Mouse (Mus musculus) myocyte (in vitro differentiated cells): ENCODE results near the gene Lbhd2.

Experiments
- CEBPB ChIP-seq: IDR thresholded peaks from 2 replicates; pipeline ENCODE4 v1.6.1; 2011; ENCODE audit warnings: mild to moderate bottlenecking, moderate library complexity; ENCODE audit not compliant: poor library complexity, insufficient read depth, severe bottlenecking
- E2F4 ChIP-seq: IDR thresholded peaks from one replicate; pipeline ENCODE4 v1.6.1; 2011; ENCODE audit warnings: mild to moderate bottlenecking, control low read depth, moderate library complexity; ENCODE audit not compliant: insufficient read depth
- MAX ChIP-seq: IDR thresholded peaks from one replicate; pipeline ENCODE4 v1.6.1; 2011; ENCODE audit warnings: low read depth, mild to moderate bottlenecking, control low read depth
- MYOD1 ChIP-seq, 3 experiments: IDR thresholded peaks; one replicate each; pipeline ENCODE4 v1.6.1; 2011; ENCODE audit warnings: control low read depth in 2 of 3, low read depth in 2 of 3, mild to moderate bottlenecking in 2 of 3, moderate library complexity in 1 of 3; ENCODE audit not compliant: insufficient read length in 2 of 3, control insufficient read depth in 1 of 3
- MYOG ChIP-seq, 3 experiments: IDR thresholded peaks; one replicate each; pipeline ENCODE4 v1.6.1; 2011; ENCODE audit warnings: control low read depth in 2 of 3, low read depth in 2 of 3, mild to moderate bottlenecking in 2 of 3; ENCODE audit not compliant: insufficient read length in 2 of 3, control insufficient read depth in 1 of 3, insufficient read depth in 1 of 3
- POLR2A ChIP-seq: IDR thresholded peaks from one replicate; pipeline ENCODE4 v1.6.1; 2011; ENCODE audit warnings: low read depth, mild to moderate bottlenecking, control low read depth, moderate library complexity; ENCODE audit not compliant: insufficient read length
- POLR2AphosphoS2 ChIP-seq: IDR thresholded peaks from one replicate; pipeline ENCODE4 v1.6.1; 2011; ENCODE audit warnings: low read depth, control low read depth; ENCODE audit not compliant: insufficient read length
- REST ChIP-seq: IDR thresholded peaks from one replicate; pipeline ENCODE4 v1.6.1; 2011; ENCODE audit warnings: mild to moderate bottlenecking, control low read depth, moderate library complexity; ENCODE audit not compliant: insufficient read depth, insufficient read length
- TCF12 ChIP-seq: IDR thresholded peaks from one replicate; pipeline ENCODE4 v1.6.1; 2011; ENCODE audit warnings: mild to moderate bottlenecking, control low read depth; ENCODE audit not compliant: poor library complexity, insufficient read depth, severe bottlenecking
- USF1 ChIP-seq: IDR thresholded peaks from one replicate; pipeline ENCODE4 v1.6.1; 2011; ENCODE audit warnings: low read depth, mild to moderate bottlenecking, control low read depth, moderate library complexity

DNA sequence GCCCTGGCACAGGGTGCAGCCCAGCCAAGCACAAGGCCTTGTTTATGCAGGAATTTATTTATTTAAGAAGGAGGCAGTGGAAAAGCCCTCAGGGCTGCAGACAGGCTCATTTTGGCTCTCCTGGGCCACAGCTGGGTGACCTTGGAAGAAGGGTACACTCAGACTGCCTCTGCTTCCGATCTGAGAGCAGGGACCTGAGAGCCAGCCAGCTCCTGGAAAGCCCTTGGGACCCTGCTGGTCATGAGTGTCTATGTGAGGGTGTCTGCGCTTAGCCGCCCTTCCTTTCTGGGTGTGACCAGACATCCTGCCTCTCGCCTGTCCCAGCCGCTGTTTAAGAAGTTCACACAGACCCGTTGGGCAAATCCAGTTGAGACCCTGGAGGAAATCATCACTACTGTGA lies 43.8 kb downstream of the Lbhd2 start:
- no peak for TF ChIP-seq POLR2A
- TF ChIP-seq E2F4: no peak
- TF ChIP-seq REST: no peak
- no peak for TF ChIP-seq USF1
- no peak for TF ChIP-seq MYOD1 (IDR thresholded peaks at IDR 0.05; ENCODE audit: control insufficient read depth in 1 of 3, insufficient read length in 2 of 3, low read depth in 2 of 3)
- TF ChIP-seq TCF12: no peak
- TF ChIP-seq CEBPB: no peak
- no peak for TF ChIP-seq POLR2AphosphoS2
- TF ChIP-seq MAX: no peak
- no peak for TF ChIP-seq MYOG (IDR thresholded peaks at IDR 0.05; ENCODE audit: control insufficient read depth in 1 of 3, insufficient read depth in 1 of 3, insufficient read length in 2 of 3, low read depth in 2 of 3)
